ENCODE assay signal across 13 mouse cellular contexts in genomic region chr1:177531791-177532190, GRCm38 (mm10).
DNase-seq lines count a peak whose midpoint lies in the region; ATAC-seq and TF ChIP-seq lines count a peak whose summit lies in the region.
"Had no signal": no experiment of that assay in that cellular context is flagged by ENCODE, and none has a peak within 500 bp of the region (broad histone marks: within the 10 kb centered on the region; RNA-seq: fewer than 3 reads in every experiment).

No protein-coding gene starts in this region.

- H3K27me3 ChIP-seq in liver, postnatal 0 days (ENCODE audit: insufficient read depth, low read length), result no peaks in the 10 kb centered on the region
- H3K27me3 ChIP-seq in heart, embryonic 13.5 days (replicated peaks), result no peaks in the 10 kb centered on the region
- no peaks in the 10 kb centered on the region for H3K27me3 ChIP-seq in hindbrain, embryonic 13.5 days
- H3K27me3 ChIP-seq: hindbrain, embryonic 15.5 days; midbrain, embryonic 12.5 days had no signal

- 25% methylated on average over 2 of the region's 2 CpGs for WGBS in liver, postnatal 0 days (ENCODE audit: insufficient replicate concordance)
- WGBS in heart, embryonic 13.5 days, result 37% methylated on average over 2 of the region's 2 CpGs
- 78% methylated on average over 2 of the region's 2 CpGs for WGBS in hindbrain, embryonic 13.5 days

- H3K27ac ChIP-seq in liver, postnatal 0 days (ENCODE audit: low read depth), result no peak overlapping the region
- peak overlapping the region; percentile 49 for H3K27ac ChIP-seq in heart, embryonic 13.5 days (replicated peaks)
- no peak overlapping the region for H3K27ac ChIP-seq in hindbrain, embryonic 13.5 days
- H3K27ac ChIP-seq: forebrain, embryonic 10.5 days; hindbrain, embryonic 15.5 days; midbrain, embryonic 12.5 days had no signal

- H3K4me2 ChIP-seq in liver, postnatal 0 days (ENCODE audit: low read depth, low read length), result no peak overlapping the region
- H3K4me2 ChIP-seq in heart, embryonic 13.5 days, result no peak overlapping the region
- H3K4me2 ChIP-seq in hindbrain, embryonic 13.5 days, result no peak overlapping the region
- H3K4me2 ChIP-seq: hindbrain, embryonic 15.5 days; midbrain, embryonic 12.5 days had no signal

- no peak overlapping the region for H3K9ac ChIP-seq in liver, postnatal 0 days (replicated peaks)
- no peak overlapping the region for H3K9ac ChIP-seq in heart, embryonic 13.5 days
- H3K9ac ChIP-seq in hindbrain, embryonic 13.5 days, result no peak overlapping the region
- H3K9ac ChIP-seq: hindbrain, embryonic 15.5 days; midbrain, embryonic 12.5 days had no signal

- TF ChIP-seq CTCF in liver, postnatal 0 days (IDR thresholded peaks at IDR 0.05; ENCODE audit: low read depth), result no peak

- H3K9me3 ChIP-seq in liver, postnatal 0 days (ENCODE audit: low read length), result no peaks in the 10 kb centered on the region
- no peaks in the 10 kb centered on the region for H3K9me3 ChIP-seq in heart, embryonic 13.5 days
- no peaks in the 10 kb centered on the region for H3K9me3 ChIP-seq in hindbrain, embryonic 13.5 days
- H3K9me3 ChIP-seq: forebrain, embryonic 10.5 days; hindbrain, embryonic 15.5 days; midbrain, embryonic 12.5 days had no signal

- H3K36me3 ChIP-seq in liver, postnatal 0 days (replicated peaks; ENCODE audit: insufficient read depth, low read length), result no peaks in the 10 kb centered on the region
- no peaks in the 10 kb centered on the region for H3K36me3 ChIP-seq in heart, embryonic 13.5 days
- H3K36me3 ChIP-seq in hindbrain, embryonic 13.5 days, result no peaks in the 10 kb centered on the region
- H3K36me3 ChIP-seq: forebrain, embryonic 10.5 days; hindbrain, embryonic 15.5 days; midbrain, embryonic 12.5 days had no signal

- TF ChIP-seq EP300 in liver, postnatal 0 days (IDR thresholded peaks at IDR 0.05; ENCODE audit: low read depth), result 0 out of 2 replicates have a peak, but pooled peaks have one; percentile 51

- H3K4me1 ChIP-seq in liver, postnatal 0 days (ENCODE audit: insufficient read depth), result no peaks in the 10 kb centered on the region
- H3K4me1 ChIP-seq in heart, embryonic 13.5 days, result 0 out of 2 replicates have a peak, but pooled peaks cover 2% of the 10 kb centered on the region
- H3K4me1 ChIP-seq in hindbrain, embryonic 13.5 days (replicated peaks), result no peaks in the 10 kb centered on the region
- H3K4me1 ChIP-seq: forebrain, embryonic 10.5 days; hindbrain, embryonic 15.5 days; midbrain, embryonic 12.5 days had no signal

- no peak overlapping the region for H3K4me3 ChIP-seq in liver, postnatal 0 days (ENCODE audit: low read depth, low read length)
- H3K4me3 ChIP-seq in heart, embryonic 13.5 days, result no peak overlapping the region
- H3K4me3 ChIP-seq in hindbrain, embryonic 13.5 days, result no peak overlapping the region
- H3K4me3 ChIP-seq: forebrain, embryonic 10.5 days; hindbrain, embryonic 15.5 days; midbrain, embryonic 12.5 days had no signal

- peak; percentile 40 for ATAC-seq in liver, postnatal 0 days
- no peak for ATAC-seq in heart, embryonic 13.5 days (ENCODE audit: extremely low read depth, insufficient number of reproducible peaks, low FRiP score, low TSS enrichment)
- ATAC-seq in hindbrain, embryonic 13.5 days (ENCODE audit: low FRiP score), result no peak

- DNase-seq in liver, postnatal 0 days, result no peak
- no peak for DNase-seq in liver
- DNase-seq in kidney, postnatal 14 days, result peak; percentile 58
- peak; percentile 9 for DNase-seq in skeletal muscle tissue, adult 2 months (ENCODE audit: low read depth, low spot score)
- DNase-seq in urinary bladder, postnatal 10 days (ENCODE audit: low spot score), result no peak
- DNase-seq in spleen, postnatal 4 days (ENCODE audit: low spot score in 2 of 2), result no peak
- DNase-seq: cerebellum, adult 11-12 months; left cerebral cortex, postnatal 4 days had no signal

Comparison
In these comparisons a context has a peak if more than half of its experiments do, and no peak if none do; other contexts are left out.
1. DNase-seq: peak in kidney, postnatal 14 days (single experiment) and skeletal muscle tissue, adult 2 months (single experiment); none in liver, postnatal 0 days (single experiment), liver (single experiment), urinary bladder, postnatal 10 days (single experiment) and spleen, postnatal 4 days (0 of 2).